Mouse (Mus musculus) hindbrain, postnatal 0 days (tissue): ENCODE measurements around the gene Clmn. TPM values are rescaled to one million over a fixed set of nuclear protein-coding genes. Genes with fewer than 3 reads are reported as not detected.

Experiments
- ATAC-seq: fragments of 200-750 bp; cut with Nextera tagmentation; 2 replicates; pipeline ENCODE4 v1.8.0; 2017; ENCODE audit warnings: mild to moderate bottlenecking, moderate TSS enrichment, moderate library complexity
- DNase-seq: peaks from one replicate; pipeline ENCODE4 v3.0.0-alpha.2; 2015; ENCODE audit warnings: low spot score
- H3K27ac ChIP-seq: fragments of 300-500 bp; sonication (generic); 2 replicates; pipeline ENCODE4 v1.5.1; 2014; ENCODE audit warnings: mild to moderate bottlenecking
- H3K27me3 ChIP-seq: fragments of 300-500 bp; sonication (generic); 2 replicates; pipeline ENCODE4 v1.6.1; 2014; ENCODE audit warnings: low read length, mixed read lengths; ENCODE audit not compliant: insufficient read depth
- H3K36me3 ChIP-seq: fragments of 300-500 bp; sonication (generic); 2 replicates; pipeline ENCODE4 v1.6.1; 2014; ENCODE audit warnings: low read length, mixed read lengths; ENCODE audit not compliant: insufficient read depth
- H3K4me1 ChIP-seq: fragments of 300-500 bp; sonication (generic); 2 replicates; pipeline ENCODE4 v1.6.1; 2014; ENCODE audit warnings: antibody characterized with exemption, low read length, mixed read lengths; ENCODE audit not compliant: insufficient read depth
- H3K4me2 ChIP-seq: fragments of 300-500 bp; sonication (generic); 2 replicates; pipeline ENCODE4 v1.6.1; 2014; ENCODE audit warnings: low read depth, mild to moderate bottlenecking, low read length, moderate library complexity, mixed read lengths
- H3K4me3 ChIP-seq: fragments of 300-500 bp; sonication (generic); 2 replicates; pipeline ENCODE4 v1.5.1; 2014; ENCODE audit warnings: low read length
- H3K9ac ChIP-seq: fragments of 300-500 bp; sonication (generic); replicated peaks from 2 replicates; pipeline ENCODE4 v1.6.1; 2014; ENCODE audit warnings: mild to moderate bottlenecking, low read length, moderate library complexity, mixed read lengths
- H3K9me3 ChIP-seq: fragments of 300-500 bp; sonication (generic); 2 replicates; pipeline ENCODE4 v1.6.1; 2016; ENCODE audit warnings: low read length, mixed read lengths
- CTCF ChIP-seq: IDR thresholded peaks from 2 replicates; pipeline ENCODE4 v1.5.1; 2016; ENCODE audit warnings: antibody characterized with exemption, control low read depth, low read depth
- WGBS: fragments of 180-500 bp; shearing (Covaris S2); extraction: QIAGEN DNeasy Blood & Tissue Kit; methylation state at CpG from one replicate; pipeline ENCODE4 v1.1.7; 2014; 5-methylcytosine and 5-hydroxymethylcytosine counted together
- polyA plus RNA-seq: library from polyadenylated mRNA; unstranded; fragments of >200 nt; fragmentation: Nextera tagmentation; extraction: Ambion mirVana; gene quantifications from 2 replicates; pipeline ENCODE4 v1.2.1, GENCODE M21; 2015
- total RNA-seq: library from RNA; depleted of rRNA; stranded (reverse); fragments of >200 nt; gene quantifications from 2 replicates; pipeline ENCODE4 v1.2.3, GENCODE M21; 2014

Clmn gene
- total and polyA plus RNA-seq, 2 experiments from 2014 or later, result 1.7 to 2.6 TPM

DNA sequence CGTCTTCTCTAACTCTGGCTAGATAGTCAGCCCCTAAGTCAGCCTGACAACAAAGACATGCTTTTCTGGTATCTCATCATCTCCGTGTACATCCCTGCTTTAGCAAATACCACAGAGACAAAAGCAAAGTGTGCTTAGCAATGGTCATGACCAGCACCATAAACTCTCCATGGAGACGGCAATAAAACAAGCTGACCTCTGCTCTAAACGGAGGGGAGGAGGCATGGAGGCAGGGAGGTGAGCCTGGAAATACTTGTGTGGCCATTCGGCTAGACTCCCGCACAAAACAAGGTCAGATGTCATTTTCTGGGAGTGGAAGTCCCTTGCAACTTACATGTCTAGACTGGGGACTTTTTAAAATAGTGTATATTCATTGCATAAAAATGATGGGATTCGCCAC is 9.3 kb downstream of the Clmn start:
- H3K27ac ChIP-seq, result no peak overlapping the region
- no peaks in the 10 kb centered on the region for H3K9me3 ChIP-seq
- DNase-seq (no peak), ATAC-seq (no peak)
- 68% methylated on average over 7 of the region's 7 CpGs for WGBS
- no peak overlapping the region for H3K9ac ChIP-seq
- H3K4me1 ChIP-seq, result peaks cover 17% of the 10 kb centered on the region
- no peak for TF ChIP-seq CTCF
- H3K4me3 ChIP-seq, result no peak overlapping the region
- H3K36me3 ChIP-seq, result no peaks in the 10 kb centered on the region
- H3K27me3 ChIP-seq, result no peaks in the 10 kb centered on the region
- no peak overlapping the region for H3K4me2 ChIP-seq

DNA sequence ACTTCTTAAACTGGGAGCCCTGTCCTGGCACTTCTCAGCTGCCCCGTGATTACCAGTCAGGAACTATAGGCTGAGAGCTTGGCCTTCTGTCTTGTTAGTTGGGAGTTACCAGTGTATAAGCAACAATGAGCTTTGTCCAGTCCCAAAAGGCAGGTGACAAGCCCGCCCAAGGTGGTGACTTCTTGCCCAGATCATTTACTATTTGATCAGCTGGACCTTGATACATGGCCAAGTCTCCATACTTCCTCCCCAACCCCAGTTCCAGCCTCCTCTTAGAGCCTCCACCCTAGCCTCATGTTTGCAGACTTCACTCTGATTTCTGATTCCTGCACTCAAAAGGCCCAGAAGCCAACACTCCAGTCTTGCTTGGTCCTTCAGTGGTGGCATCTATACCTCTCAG is 10.1 kb downstream of the Clmn start:
- H3K9ac ChIP-seq, result no peak overlapping the region
- H3K4me1 ChIP-seq, result peaks cover 17% of the 10 kb centered on the region
- H3K4me3 ChIP-seq, result no peak overlapping the region
- H3K4me2 ChIP-seq, result no peak overlapping the region
- ATAC-seq (no peak), DNase-seq (no peak)
- H3K9me3 ChIP-seq, result no peaks in the 10 kb centered on the region
- 93% methylated on average over 2 of the region's 2 CpGs for WGBS
- TF ChIP-seq CTCF, result no peak
- H3K36me3 ChIP-seq, result no peaks in the 10 kb centered on the region
- H3K27ac ChIP-seq, result no peak overlapping the region
- no peaks in the 10 kb centered on the region for H3K27me3 ChIP-seq

DNA sequence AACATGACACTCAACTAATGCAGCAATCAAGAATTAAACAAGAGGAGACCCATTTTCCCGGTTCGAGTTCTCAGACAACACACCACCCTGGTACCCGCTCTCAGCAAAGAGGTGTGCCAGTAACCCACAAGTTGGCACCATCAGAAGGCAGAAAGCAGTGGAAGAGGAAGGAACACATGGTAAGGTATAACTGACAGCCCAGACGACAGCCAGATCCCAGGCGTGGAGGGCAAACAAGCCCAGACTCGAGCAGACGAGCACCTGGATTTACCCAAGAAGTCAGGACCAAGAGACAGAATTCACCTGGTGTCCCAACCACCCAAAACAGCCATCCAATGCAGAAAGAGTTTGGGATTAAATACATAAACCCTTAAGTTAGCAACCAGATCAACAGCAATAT is 11.5 kb downstream of the Clmn start:
- H3K4me2 ChIP-seq, result no peak overlapping the region
- H3K36me3 ChIP-seq, result no peaks in the 10 kb centered on the region
- DNase-seq, result no peak
- no peak overlapping the region for H3K27ac ChIP-seq
- no peak overlapping the region for H3K4me3 ChIP-seq
- no peaks in the 10 kb centered on the region for H3K9me3 ChIP-seq
- H3K9ac ChIP-seq, result no peak overlapping the region
- 90% methylated on average over 7 of the region's 7 CpGs for WGBS
- no peak for ATAC-seq
- H3K27me3 ChIP-seq, result no peaks in the 10 kb centered on the region
- peaks cover 10% of the 10 kb centered on the region for H3K4me1 ChIP-seq
- TF ChIP-seq CTCF, result no peak

DNA sequence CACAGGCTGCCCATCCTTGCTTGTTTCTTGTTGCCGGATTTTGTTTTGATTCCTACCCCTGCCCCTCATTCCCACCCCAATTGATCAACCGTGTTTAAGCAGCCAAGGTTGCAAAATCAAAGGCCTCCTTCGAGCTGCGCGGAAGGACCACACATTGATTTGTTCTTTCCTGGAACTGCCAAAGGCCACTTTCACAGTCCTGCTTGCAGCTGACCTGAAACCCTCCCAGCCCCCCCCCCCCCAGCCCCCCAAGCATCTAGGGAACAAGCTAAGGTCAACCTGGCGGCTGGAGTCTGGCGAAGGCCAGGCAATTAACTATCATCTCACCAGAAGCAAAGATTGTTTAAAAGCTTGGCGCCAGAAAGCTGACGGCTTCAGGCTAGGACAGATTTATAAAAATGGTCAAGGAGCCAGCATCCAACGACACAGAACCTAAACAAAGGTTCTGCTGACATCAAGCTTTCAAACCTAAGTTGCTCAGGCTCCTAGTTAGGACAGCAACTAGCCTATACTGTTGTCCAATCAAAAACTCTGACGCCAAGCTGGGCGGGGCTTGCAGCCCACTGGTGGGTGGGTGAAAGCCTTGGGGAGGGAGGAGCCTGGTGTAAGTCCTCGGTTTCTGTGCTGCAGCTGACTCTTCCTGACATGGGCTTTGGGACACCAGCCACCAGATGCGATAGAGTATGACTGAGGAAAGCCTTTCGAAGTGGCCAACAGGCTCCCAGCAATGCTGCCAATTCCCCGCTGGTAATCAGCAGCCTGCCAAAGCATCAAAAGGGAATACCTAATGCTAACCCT is 13.0 kb downstream of the Clmn start:
- Histone ChIP-seq H3K9me3 (no peaks in the 10 kb centered on the region), H3K4me1 (peaks cover 10% of the 10 kb centered on the region; the same call in 1 of the 2 replicates), H3K27me3 (no peaks in the 10 kb centered on the region), H3K4me2 (0 out of 2 replicates have a peak overlapping the region, but pooled peaks have one; percentile 1), H3K36me3 (no peaks in the 10 kb centered on the region), H3K27ac (no peak overlapping the region), H3K9ac (no peak overlapping the region), H3K4me3 (no peak overlapping the region)
- no peak for TF ChIP-seq CTCF
- 29% methylated on average over 16 of the region's 16 CpGs for WGBS
- ATAC-seq (peak; percentile 82), DNase-seq (peak; percentile 75)

DNA sequence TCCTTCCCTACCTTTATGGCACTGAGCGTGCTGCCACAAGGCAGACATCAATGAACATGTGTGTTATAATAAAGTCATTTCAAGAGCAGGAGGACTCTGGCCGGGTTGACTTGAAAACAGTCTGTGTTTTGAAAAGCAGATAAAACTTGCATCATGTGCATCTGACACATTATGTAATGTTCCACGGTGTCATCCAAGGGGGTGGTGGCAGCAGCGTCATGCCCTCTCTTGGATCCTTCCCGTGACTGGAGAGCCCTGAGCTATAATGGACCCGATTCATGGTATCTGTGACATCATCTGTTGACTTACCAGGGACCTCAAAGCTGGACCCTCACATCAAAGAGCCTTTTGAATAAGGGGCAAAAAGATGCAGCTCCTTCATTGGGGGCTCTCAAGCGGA is 14.8 kb downstream of the Clmn start:
- H3K4me1 ChIP-seq, result peaks cover 10% of the 10 kb centered on the region; the same call in 1 of the 2 replicates
- H3K9ac ChIP-seq, result no peak overlapping the region
- no peaks in the 10 kb centered on the region for H3K9me3 ChIP-seq
- ATAC-seq (no peak), DNase-seq (no peak)
- H3K4me2 ChIP-seq, result no peak overlapping the region
- H3K4me3 ChIP-seq, result no peak overlapping the region
- no peaks in the 10 kb centered on the region for H3K36me3 ChIP-seq
- WGBS, result 85% methylated on average over 7 of the region's 7 CpGs
- TF ChIP-seq CTCF, result no peak
- no peaks in the 10 kb centered on the region for H3K27me3 ChIP-seq
- H3K27ac ChIP-seq, result no peak overlapping the region

DNA sequence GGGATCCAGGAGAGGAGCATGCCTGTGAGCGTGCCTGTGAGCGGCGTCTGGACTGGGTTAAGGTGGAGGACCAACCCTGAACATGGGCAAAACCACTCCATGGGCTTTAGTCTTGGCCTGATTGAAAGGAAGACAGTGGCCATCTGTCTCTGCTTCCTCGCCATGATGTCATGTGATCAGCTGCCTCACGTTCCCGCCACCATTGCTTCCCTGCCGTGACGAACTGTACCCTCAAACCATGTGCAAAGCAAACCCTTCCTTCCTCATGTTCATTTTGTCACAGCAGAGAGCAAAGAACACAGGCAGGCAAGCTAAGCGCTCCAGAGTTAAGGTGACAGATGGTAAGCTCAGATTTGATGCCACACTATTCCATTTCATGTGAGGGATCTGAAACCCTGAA is 16.2 kb downstream of the Clmn start:
- TF ChIP-seq CTCF, result no peak
- WGBS, result 80% methylated on average over 9 of the region's 9 CpGs

DNA sequence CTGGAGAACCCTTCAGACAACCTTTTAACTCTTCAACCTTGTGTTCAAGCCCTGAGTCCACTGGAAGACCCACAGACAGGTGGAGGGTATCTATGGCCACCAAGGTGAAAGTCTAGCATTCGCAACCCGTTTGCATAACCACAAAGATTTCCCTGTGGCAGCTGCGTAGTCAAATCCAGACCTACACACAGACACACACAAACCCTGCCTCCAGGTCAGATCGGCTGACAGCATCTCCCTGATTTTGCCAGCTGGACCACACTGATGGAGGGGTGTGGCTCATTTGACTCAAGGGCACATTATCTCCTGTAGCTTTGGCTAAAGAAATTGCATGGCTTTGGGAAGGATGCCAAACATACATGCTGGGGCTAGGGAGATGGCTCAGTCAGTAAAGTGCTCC is 17.6 kb downstream of the Clmn start:
- no peak overlapping the region for H3K9ac ChIP-seq
- H3K27me3 ChIP-seq, result no peaks in the 10 kb centered on the region
- H3K9me3 ChIP-seq, result no peaks in the 10 kb centered on the region
- TF ChIP-seq CTCF, result no peak
- H3K27ac ChIP-seq, result no peak overlapping the region
- H3K36me3 ChIP-seq, result no peaks in the 10 kb centered on the region
- peaks cover 9% of the 10 kb centered on the region; the same call in 1 of the 2 replicates for H3K4me1 ChIP-seq
- DNase-seq, result no peak
- WGBS, result 74% methylated on average over 4 of the region's 4 CpGs
- H3K4me2 ChIP-seq, result no peak overlapping the region
- ATAC-seq, result no peak
- H3K4me3 ChIP-seq, result no peak overlapping the region

More for the DNA sequence above, 16.2 kb downstream of the Clmn start:
- Histone ChIP-seq H3K4me3 (no peak overlapping the region), H3K4me1 (peaks cover 10% of the 10 kb centered on the region; the same call in 1 of the 2 replicates), H3K36me3 (no peaks in the 10 kb centered on the region), H3K9me3 (no peaks in the 10 kb centered on the region), H3K9ac (no peak overlapping the region), H3K4me2 (no peak overlapping the region), H3K27me3 (no peaks in the 10 kb centered on the region), H3K27ac (no peak overlapping the region)
- no peak for DNase-seq
- ATAC-seq, result no peak
